Mouse (Mus musculus): ENCODE results near the gene Xxylt1. TPM values are rescaled to one million over a fixed set of nuclear protein-coding genes. Genes with fewer than 3 reads are reported as not detected.
A peak's percentile ranks its signal among the peaks of the same experiment; 100 is the strongest.

The Xxylt1 gene
- polyA plus RNA-seq, 1 experiment = 16.8 TPM

DNA sequence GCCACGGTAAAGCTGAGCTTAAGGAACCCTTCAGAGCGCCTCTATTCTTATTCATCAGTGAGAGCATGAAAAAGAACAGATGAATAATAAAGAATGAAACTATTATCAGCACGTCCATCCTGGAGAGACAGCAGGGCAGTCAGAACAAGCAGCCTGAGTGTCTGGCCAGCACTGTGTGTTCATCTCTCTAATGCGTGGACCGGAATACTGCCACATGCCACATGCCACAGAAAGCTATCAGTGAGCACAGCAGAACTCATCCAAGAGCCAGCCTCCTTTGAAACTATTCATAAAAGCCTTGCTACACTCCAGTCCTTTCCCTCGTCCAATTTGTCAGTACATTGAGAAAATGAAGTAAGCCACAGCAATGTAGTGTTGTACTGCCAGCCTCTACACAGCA is 12.8 kb upstream of the Xxylt1 start:
- 90% methylated on average over 6 of the region's 6 CpGs for WGBS
- TF ChIP-seq POLR2A (IDR thresholded peaks at IDR 0.05; ENCODE audit: low read depth, low read length) = no peak
- no peak for TF ChIP-seq CTCF (conservative IDR thresholded peaks at IDR 0.05; ENCODE audit: insufficient read depth, insufficient read length, low read depth, low read length)
- DNase-seq = no peak
- no peaks in the 10 kb centered on the region for H3K27me3 ChIP-seq (replicated peaks; ENCODE audit: control insufficient read depth, insufficient read depth, low read length)
- H3K4me3 ChIP-seq (ENCODE audit: insufficient read depth, low read depth, low read length) = no peak overlapping the region
- no peak overlapping the region for H3K27ac ChIP-seq (ENCODE audit: insufficient read depth, low read depth, low read length)
- H3K4me1 ChIP-seq (ENCODE audit: control insufficient read depth, insufficient read depth, low read length) = no peaks in the 10 kb centered on the region
- peaks cover 4% of the 10 kb centered on the region; the same call in 1 of the 2 replicates for H3K36me3 ChIP-seq (ENCODE audit: control insufficient read depth, insufficient read depth, low read length)

DNA sequence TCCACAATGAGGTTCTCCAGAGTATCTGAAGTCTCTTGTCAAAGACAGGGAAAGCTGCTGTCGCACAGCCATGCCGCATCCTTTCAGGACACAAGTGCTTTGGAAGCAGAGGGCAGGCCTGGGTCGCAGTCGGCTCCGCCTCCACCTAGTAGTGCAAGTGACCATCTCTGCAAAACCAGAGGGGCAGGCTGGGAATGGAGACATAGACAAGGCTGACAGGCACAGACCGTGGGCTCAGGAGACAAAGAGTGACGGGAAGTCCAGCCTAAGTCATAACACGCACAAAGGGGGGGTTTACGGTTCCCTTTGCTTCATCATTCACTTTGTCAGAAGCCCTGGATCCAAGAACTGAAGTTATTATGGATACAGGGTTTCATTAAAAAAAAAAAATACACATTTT is 12.0 kb upstream of the Xxylt1 start:
- 90% methylated on average over 9 of the region's 9 CpGs for WGBS

GRCm38 (mm10) chr16:31081891-31082290 is 659 bp upstream of the Xxylt1 start:
- no peaks in the 10 kb centered on the region for H3K36me3 ChIP-seq (ENCODE audit: control insufficient read depth, insufficient read depth, low read length)
- no peak for DNase-seq
- 73% methylated on average over 6 of the region's 6 CpGs for WGBS

More for the DNA sequence above, 12.0 kb upstream of the Xxylt1 start:
- DNase-seq = no peak
- no peak overlapping the region for H3K27ac ChIP-seq (ENCODE audit: insufficient read depth, low read depth, low read length)
- no peaks in the 10 kb centered on the region for H3K4me1 ChIP-seq (ENCODE audit: control insufficient read depth, insufficient read depth, low read length)
- no peak overlapping the region for H3K4me3 ChIP-seq (ENCODE audit: insufficient read depth, low read depth, low read length)
- no peaks in the 10 kb centered on the region for H3K27me3 ChIP-seq (replicated peaks; ENCODE audit: control insufficient read depth, insufficient read depth, low read length)
- peaks cover 4% of the 10 kb centered on the region; the same call in 1 of the 2 replicates for H3K36me3 ChIP-seq (ENCODE audit: control insufficient read depth, insufficient read depth, low read length)
- TF ChIP-seq POLR2A (IDR thresholded peaks at IDR 0.05; ENCODE audit: low read depth, low read length) (no peak), CTCF (conservative IDR thresholded peaks at IDR 0.05; ENCODE audit: insufficient read depth, insufficient read length, low read depth, low read length) (no peak)

GRCm38 (mm10) chr16:31080573-31081051 is 620 bp downstream of the Xxylt1 start:
- Histone ChIP-seq H3K27ac (ENCODE audit: insufficient read depth, low read depth, low read length) (no peak overlapping the region), H3K27me3 (replicated peaks; ENCODE audit: control insufficient read depth, insufficient read depth, low read length) (no peaks in the 10 kb centered on the region), H3K4me1 (ENCODE audit: control insufficient read depth, insufficient read depth, low read length) (peaks cover 6% of the 10 kb centered on the region; the same call in 1 of the 2 replicates), H3K36me3 (ENCODE audit: control insufficient read depth, insufficient read depth, low read length) (no peaks in the 10 kb centered on the region), H3K4me3 (ENCODE audit: insufficient read depth, low read depth, low read length) (peak overlapping the region; percentile 82)
- peak; percentile 85 for DNase-seq
- TF ChIP-seq POLR2A (IDR thresholded peaks at IDR 0.05; ENCODE audit: low read depth, low read length) (no peak), CTCF (conservative IDR thresholded peaks at IDR 0.05; ENCODE audit: insufficient read depth, insufficient read length, low read depth, low read length) (no peak)
- WGBS = under 1% methylated on average over 36 of the region's 36 CpGs

More at GRCm38 (mm10) chr16:31081891-31082290, 659 bp upstream of the Xxylt1 start:
- Histone ChIP-seq H3K27ac (ENCODE audit: insufficient read depth, low read depth, low read length) (no peak overlapping the region), H3K4me1 (ENCODE audit: control insufficient read depth, insufficient read depth, low read length) (peaks cover 6% of the 10 kb centered on the region; the same call in 1 of the 2 replicates), H3K27me3 (replicated peaks; ENCODE audit: control insufficient read depth, insufficient read depth, low read length) (no peaks in the 10 kb centered on the region), H3K4me3 (ENCODE audit: insufficient read depth, low read depth, low read length) (no peak overlapping the region)
- TF ChIP-seq POLR2A (IDR thresholded peaks at IDR 0.05; ENCODE audit: low read depth, low read length) = no peak
- no peak for TF ChIP-seq CTCF (conservative IDR thresholded peaks at IDR 0.05; ENCODE audit: insufficient read depth, insufficient read length, low read depth, low read length)

GRCm38 (mm10) chr16:31077396-31077795 is 3.8 kb downstream of the Xxylt1 start:
- H3K27ac ChIP-seq (ENCODE audit: insufficient read depth, low read depth, low read length) = no peak overlapping the region
- no peak for DNase-seq
- H3K36me3 ChIP-seq (ENCODE audit: control insufficient read depth, insufficient read depth, low read length) = no peaks in the 10 kb centered on the region
- no peaks in the 10 kb centered on the region for H3K27me3 ChIP-seq (replicated peaks; ENCODE audit: control insufficient read depth, insufficient read depth, low read length)
- TF ChIP-seq CTCF (conservative IDR thresholded peaks at IDR 0.05; ENCODE audit: insufficient read depth, insufficient read length, low read depth, low read length) = no peak
- H3K4me3 ChIP-seq (ENCODE audit: insufficient read depth, low read depth, low read length) = no peak overlapping the region
- WGBS = 96% methylated on average over 5 of the region's 5 CpGs
- H3K4me1 ChIP-seq (ENCODE audit: control insufficient read depth, insufficient read depth, low read length) = peaks cover 6% of the 10 kb centered on the region; the same call in 1 of the 2 replicates

DNA sequence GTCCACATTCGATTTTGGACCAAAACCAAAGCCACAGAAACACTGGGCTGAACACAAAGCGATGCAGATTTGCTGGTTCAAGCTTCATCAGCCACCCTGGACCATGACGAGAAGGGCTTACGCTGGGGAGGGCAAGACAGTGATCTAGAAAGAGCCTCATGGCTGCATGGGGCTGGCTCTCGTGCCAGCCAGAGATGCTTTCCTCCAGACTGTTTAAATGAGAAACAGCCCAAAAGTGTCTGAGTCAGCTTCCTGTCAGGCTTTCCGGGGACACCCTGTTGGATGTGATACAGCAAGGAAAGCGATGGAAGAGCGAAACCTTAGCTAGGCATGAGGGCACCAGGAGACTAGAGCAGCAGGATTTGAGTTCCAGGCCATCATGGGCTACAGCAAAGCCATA is 4.8 kb downstream of the Xxylt1 start:
- TF ChIP-seq CTCF (conservative IDR thresholded peaks at IDR 0.05; ENCODE audit: insufficient read depth, insufficient read length, low read depth, low read length) (no peak), POLR2A (IDR thresholded peaks at IDR 0.05; ENCODE audit: low read depth, low read length) (no peak)
- no peak for DNase-seq
- WGBS = 72% methylated on average over 8 of the region's 8 CpGs

DNA sequence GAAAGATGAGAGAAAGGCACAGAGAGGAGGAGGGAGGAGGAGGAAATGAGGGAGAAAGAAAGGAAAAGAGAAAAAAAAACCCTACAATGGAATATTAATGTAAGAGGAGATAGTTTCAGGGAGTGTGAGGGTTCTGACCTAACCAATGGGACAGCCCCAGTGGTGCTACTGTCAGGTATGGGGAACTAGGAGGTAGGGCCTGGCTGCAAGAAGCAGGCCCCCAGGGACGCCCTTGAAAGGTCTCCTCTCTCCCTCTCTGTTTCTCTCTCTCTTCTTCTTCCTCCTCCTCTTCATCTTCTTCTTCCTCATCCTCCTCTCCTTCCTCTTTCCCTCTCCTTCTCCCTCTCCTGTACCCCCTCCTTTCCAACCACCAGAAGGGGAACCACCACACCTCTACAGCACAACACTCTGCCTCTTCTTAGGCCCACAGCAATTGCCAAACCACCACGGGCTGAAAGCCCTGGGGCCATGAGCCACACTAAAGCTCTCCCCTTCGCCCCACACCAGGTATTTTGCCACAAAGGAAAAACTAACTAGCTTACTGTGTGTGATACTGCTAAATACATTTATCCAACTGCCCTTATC is 6.8 kb downstream of the Xxylt1 start:
- H3K27me3 ChIP-seq (replicated peaks; ENCODE audit: control insufficient read depth, insufficient read depth, low read length) = no peaks in the 10 kb centered on the region
- 71% methylated on average over 3 of the region's 3 CpGs for WGBS
- peaks cover 4% of the 10 kb centered on the region for H3K4me1 ChIP-seq (ENCODE audit: control insufficient read depth, insufficient read depth, low read length)
- no peak for DNase-seq
- TF ChIP-seq POLR2A (IDR thresholded peaks at IDR 0.05; ENCODE audit: low read depth, low read length) (no peak), CTCF (conservative IDR thresholded peaks at IDR 0.05; ENCODE audit: insufficient read depth, insufficient read length, low read depth, low read length) (no peak)
- no peaks in the 10 kb centered on the region for H3K36me3 ChIP-seq (ENCODE audit: control insufficient read depth, insufficient read depth, low read length)
- H3K27ac ChIP-seq (ENCODE audit: insufficient read depth, low read depth, low read length) = no peak overlapping the region
- H3K4me3 ChIP-seq (ENCODE audit: insufficient read depth, low read depth, low read length) = no peak overlapping the region

More for the DNA sequence above, 4.8 kb downstream of the Xxylt1 start:
- Histone ChIP-seq H3K4me1 (ENCODE audit: control insufficient read depth, insufficient read depth, low read length) (peaks cover 6% of the 10 kb centered on the region; the same call in 1 of the 2 replicates), H3K4me3 (ENCODE audit: insufficient read depth, low read depth, low read length) (no peak overlapping the region), H3K27ac (ENCODE audit: insufficient read depth, low read depth, low read length) (no peak overlapping the region), H3K36me3 (ENCODE audit: control insufficient read depth, insufficient read depth, low read length) (no peaks in the 10 kb centered on the region), H3K27me3 (replicated peaks; ENCODE audit: control insufficient read depth, insufficient read depth, low read length) (no peaks in the 10 kb centered on the region)

Measured in kidney, adult 2 months (tissue).